Mouse (Mus musculus) layer of hippocampus, adult 18-20 months (tissue): ENCODE measurements around the gene Cd47. TPM values are rescaled to one million over a fixed set of nuclear protein-coding genes. Genes with fewer than 3 reads are reported as not detected.

Source experiments
- DNase-seq, 2 experiments: peaks; one replicate each; pipeline ENCODE4 v3.0.0; 2022; ENCODE audit warnings: low spot score in 2 of 2
- total RNA-seq, 2 experiments: library from RNA; stranded (reverse); gene quantifications; 2 replicates each; pipeline ENCODE4 v1.2.3; 2021

The Cd47 gene
- total RNA-seq, 2 experiments from 2014 or later = 218 to 219 TPM

DNA sequence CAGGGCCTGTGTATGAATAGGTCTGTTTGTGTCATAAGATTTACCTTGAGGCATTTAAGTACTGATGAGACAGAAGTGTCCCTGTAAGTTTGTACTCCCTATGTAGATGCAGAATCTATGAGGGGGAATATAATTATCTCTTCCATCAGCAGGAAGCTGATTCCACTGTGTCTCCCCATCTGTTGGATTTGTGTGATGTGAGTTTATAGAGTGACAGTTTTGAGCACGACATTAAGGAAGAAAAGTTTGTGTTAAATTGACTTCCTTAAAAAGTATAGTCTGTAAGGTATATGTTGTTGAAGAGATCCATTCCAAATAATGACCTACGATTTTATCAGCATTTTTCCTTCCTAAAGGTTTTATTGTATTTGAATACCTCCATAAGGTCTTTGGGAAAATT lies 106.6 kb downstream of the Cd47 start:
- no peak for DNase-seq

DNA sequence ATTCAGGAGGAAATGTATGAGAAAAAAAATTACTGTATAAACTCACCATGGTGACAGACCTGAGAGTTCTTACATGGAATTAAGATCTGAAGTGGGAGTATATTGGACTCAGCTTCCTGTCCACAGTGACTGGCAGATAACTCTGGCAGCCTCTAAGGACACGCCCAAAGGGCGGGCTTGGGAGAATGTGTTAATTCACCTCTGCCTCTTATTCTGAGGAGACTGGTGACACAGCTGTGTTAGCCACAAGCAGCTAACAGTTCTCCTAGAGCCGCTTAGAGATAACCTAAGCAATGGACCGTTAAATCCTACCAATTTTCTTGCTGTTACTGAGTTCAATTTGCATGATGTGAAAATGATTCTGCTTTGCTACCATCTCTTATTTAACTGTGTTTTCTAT lies 107.0 kb downstream of the Cd47 start:
- DNase-seq = no peak

DNA sequence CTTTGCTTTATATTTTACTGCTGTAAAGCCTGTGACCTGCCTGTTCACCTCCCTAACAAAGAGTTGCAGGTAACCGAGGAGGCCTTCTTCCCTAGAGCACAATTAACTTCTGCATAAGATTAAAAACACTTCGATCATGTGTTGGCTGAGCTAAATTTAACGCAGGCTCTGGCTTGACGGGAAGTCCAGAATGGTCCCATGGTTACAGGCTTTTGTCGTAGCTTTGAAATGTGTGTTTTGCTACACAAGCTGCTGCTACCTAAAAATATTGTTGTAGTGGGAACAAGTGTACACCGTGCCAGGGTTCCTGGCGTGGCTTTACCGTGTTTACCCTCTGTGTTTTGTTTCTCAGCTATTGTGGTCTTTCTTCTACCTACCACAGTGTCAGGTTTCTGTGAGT lies 109.2 kb downstream of the Cd47 start:
- peak in 1 of 2 experiments; percentile 70 for DNase-seq

DNA sequence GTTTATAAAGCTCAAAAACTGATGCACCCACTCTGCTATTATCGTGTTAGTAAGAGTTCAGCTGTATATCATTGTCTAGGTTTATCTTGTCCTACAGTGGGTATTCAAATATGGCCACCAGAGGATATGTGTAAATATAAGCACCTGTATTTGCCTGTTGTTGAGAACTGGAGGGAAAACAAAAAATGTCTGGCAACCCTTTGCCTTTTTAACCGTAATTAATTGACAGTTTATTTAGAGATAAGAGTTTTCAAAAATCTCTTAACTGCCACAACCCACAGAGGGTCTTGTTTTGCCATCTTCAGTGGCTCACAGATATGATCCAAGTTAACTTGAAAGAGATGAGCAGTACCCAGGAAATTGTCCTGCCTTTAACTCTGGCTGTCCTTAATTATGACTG lies 113.8 kb downstream of the Cd47 start:
- no peak for DNase-seq

DNA sequence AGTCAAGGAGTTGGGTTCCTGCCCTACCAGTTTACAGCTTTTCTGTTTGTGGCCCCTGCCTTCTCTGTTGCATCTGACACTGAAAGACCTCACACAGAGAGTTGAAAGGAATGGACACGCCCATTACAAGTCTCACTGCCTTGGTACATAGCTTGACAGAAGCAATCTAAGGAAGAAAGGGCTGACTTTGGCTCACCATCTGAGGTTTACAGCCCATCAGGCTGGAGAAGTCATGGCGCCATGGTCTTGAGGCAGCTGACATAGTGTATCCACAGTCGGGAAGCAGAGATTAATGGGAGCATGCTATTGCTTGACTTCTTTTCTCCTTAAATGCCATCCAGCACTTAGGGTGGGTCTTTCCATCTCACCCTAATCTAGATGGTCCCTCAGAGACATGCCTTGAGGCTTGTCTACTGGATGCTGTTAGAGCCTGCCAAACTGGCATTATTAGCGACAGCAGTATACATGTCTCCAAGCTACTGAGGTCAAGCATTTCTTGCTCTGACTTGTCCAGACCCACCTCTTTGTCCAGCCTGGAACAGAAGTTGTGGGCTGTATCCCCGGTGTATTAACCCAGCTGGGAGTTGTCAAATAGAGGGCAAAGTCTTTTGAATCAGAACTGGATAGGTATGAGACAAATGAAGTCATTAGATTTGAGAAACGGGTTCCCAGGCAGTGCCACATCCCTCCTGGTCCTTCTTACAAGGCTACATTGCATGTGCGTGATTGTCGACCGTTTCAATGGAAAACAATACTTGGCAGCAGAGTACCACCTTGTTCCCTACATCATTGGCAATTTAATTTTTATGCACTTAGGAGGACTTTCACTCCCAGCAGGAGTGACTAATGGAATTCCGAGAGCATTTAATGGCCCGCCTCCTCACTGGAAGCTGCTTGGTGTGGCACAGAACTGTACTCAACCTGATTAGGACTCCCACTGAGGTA lies 115.5 kb downstream of the Cd47 start:
- DNase-seq = no peak

DNA sequence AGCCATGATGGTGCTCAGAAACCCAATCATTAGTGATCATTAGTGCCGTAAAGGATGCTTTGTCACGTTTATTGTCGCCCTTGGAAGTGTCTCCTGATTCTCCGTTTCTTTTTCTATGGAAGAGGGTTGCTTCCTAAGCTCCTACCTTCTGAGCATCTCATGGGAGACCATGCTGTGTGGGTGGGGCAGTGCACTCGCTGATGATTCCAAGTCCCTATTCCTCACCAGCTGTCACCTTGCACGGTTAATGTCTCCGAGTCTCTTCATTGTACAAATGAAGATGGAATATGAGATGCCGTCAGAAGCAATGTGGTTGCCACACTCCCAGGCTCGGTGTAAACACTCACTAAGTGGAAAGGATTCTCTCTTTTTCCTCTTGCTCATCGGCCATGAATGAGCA lies 119.9 kb downstream of the Cd47 start:
- no peak for DNase-seq

DNA sequence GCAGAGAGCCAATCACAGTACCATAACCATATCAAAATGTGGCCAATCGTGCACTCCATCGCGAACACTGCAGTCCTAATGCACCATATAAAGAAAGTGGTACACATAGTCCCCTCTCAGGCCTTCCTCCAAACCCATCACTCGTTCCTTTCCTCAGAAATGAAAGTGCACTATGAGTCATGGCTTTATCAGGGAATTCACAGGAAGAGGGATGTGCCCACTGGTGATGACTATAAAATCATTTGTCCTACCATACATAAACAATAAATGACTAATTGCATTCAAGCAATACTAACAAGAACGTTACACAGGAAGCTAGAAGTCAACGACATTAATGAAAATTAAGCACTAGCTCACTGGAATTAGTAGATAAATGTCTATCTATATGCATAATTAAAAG lies 121.3 kb downstream of the Cd47 start:
- DNase-seq = no peak

DNA sequence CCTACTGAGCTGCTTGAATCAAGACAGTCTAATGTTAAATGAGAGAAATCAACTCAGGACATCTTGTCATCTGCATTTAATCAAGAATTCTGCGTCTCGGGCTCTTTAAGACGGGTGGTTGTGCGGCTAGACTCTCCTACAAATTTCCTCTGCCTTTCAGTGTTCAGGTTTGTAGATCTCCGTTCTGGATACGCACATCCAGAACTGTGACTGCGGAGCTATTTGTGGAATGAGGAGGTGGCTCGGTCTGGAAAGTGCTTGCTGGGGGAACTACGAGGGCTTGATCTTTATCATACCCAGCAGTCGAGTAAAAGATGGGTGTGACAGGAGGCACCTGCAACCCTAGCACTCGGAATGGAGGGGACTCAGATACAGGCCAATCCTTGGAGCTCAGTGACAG lies 121.8 kb downstream of the Cd47 start:
- no peak for DNase-seq

DNA sequence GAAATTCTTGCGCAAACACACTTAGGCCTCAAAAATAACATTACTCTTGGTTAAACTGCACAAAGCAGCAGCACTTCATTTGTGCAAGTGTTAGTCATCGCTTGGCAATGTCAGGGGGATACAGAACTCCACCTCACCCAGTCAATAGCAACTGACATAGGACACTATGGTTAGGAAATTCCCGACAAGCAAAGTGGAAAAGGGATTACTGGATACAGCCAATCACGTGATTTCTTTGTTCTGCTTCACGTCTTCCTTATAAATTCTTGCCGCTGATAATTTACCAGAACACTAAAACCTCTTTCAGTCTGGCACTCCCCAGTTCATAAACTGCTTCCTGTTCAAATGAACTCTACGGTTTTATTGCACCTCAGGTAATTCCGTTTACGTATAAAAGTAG lies 123.4 kb downstream of the Cd47 start:
- no peak for DNase-seq

DNA sequence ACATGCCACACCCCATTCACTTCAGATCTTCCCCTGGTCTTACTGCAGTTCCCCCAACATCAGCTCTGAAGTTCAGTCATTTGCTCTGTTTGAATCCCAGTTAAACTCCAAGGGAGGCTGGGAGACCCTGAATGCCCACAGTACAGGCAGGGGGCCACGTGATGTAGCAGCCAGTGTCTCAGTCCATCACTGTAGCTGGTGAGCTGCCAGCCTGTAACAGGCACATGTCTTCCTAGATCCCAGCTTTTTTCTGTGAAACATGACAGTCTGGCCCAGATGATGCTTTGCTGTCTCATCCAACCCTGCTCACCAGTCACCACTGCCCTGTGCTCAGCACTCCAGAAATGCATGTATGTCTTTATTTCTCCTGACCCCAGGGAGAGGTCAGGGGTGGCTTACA lies 124.6 kb downstream of the Cd47 start:
- no peak for DNase-seq

DNA sequence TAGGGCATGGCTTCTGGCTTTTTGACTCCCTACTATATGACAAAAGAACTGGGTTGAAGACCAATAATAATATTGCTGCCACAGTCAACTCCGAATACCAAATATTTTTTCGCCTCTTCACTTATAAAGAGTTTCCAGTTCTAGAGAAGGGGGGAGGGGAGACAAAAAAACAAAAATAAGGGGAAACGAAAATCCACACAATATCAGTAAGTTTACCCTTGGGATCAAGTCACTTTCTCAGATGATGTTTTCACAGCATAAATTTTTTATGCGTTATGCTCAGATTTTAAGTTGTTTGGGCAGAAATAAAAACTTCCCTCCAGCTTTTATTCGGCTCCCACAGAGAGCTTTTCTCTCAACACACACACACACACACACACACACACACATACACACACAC lies 132.9 kb downstream of the Cd47 start:
- DNase-seq = no peak

DNA sequence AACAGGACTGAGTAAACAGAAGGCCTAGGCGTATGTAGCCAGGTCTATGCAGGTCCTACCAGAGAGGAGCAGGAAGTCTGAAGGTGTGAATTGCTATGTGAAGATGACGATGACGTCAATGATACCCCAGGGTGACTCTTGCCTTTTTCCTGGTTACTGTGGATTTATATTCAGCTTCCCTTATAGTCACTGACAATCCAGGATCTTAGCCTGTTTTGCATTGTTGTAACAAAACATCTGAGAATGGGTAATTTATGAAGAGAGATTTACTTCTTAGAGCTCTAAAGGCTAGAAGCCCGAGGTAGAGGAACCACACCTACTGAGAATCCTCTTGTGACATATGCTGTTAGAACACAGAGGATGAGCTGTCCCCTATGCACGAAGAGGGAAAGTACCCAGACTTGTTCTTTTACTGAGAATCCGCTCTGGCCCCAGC lies 135.7 kb downstream of the Cd47 start:
- DNase-seq = no peak

DNA sequence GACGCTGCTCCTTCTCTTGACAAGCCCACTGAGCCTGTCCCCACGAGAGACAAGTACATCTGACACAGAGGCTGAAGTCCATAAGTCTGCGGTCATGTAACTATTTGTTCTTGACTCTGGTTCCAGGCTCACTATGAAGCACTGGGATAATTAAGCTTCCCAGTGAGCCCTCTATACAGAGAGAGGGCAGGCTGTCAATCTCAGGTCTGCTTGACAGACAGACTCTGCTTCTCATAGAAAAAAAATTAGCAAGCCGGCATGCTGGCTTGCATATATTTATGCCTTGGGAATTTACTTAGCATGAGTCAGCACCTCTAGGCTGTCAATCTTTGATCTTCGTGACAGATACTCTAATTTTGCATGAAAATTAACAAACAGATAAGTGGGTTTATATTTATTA lies 136.5 kb downstream of the Cd47 start:
- no peak for DNase-seq

DNA sequence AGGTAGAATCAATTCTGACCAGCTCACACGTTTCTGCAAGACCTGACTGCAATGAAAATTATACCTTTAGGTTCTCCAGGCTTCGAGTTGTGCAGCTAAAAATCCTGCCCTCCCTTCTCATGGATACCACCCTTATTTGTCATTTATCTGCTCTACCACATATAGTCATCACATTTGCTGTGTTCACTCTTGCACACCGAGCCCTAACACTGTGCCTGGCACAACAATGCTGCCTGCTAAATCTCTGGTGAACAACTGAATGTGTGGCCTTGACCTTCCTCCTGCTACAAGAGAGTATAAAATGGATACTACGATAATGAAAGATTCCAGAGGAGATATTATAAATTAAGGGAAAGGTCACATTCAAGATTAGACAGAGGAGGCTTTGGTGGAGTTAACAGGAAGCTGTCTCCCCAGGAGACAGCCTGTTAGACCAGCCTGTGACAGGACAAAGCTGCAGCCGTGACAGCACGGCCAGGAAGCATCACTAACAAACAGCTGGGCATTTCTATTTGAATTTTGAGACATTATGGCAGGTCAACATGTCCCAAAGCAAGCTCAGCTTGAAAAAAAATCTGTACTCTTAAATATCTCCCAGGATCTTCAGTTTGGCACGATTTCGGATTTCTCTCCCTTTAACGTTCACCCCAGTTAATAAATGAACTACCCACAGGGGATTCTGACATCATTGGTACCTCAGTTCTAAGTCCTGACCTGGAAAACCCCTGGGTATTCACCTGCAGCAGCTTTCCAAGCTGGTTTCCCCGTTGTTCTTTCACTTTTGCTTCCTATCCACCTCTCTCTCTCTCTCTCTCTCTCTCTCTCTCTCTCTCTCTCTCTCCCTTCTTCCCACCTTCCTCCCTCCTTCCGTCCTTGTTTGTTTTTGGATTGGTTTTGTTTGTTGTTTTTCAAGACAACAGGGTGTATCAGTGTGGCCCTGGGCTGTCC lies 137.2 kb downstream of the Cd47 start:
- no peak for DNase-seq

DNA sequence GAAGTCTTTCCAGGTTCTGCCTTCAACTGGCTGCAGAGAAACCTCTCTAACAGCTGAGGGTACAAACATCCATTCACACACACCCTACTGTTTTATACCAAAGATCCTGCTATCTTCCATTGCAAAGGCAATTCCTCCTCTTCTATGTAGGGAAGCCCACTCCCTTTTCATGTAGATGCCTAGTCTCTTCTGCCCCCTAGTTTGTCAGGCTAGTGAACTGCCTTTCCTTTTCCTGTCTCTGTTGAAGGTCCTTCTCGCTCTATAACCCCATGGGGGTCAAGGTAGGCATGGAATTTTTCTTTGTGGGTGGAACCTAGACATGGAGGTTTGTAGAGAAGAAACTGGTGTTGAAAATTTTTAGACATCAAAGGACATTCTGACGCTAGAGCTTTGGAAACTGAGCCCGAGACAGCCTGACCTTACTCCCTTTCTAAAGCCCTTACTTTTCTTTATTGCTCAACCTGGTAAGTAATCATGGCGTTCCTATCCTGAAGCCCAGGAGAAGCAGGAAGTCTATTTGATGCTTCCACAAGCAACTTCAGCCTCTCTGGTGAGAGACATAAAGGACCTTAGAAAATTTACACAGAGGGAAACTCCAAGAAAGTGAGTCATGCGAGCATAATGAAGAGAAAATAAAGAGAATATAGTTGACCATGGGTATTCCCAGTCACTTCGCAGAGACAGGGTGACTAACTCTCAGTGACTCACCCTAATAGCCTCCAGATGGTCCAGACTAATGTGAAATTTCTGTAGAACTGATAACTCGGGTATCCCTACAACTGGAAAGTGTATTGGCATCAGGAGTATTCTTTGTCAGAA lies 138.4 kb downstream of the Cd47 start:
- DNase-seq = no peak

DNA sequence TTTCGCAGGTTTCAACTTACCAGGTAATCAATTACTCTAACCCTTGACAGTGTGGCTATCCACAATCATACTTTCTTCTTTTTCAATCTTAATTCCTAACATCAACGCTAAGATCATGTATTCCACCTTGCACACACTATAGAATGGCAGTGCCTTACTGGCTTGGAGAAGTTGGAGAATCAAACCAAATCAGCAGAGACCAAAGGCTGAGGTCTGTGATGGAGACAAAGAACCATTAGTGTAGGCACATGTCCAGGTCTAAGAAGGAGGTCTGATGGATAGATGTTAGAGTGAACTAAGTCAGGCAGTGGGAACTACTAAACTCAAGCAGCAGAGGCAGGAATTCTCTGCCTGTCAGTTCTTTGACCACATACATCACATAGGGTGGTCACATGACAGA lies 139.0 kb downstream of the Cd47 start:
- DNase-seq = no peak

DNA sequence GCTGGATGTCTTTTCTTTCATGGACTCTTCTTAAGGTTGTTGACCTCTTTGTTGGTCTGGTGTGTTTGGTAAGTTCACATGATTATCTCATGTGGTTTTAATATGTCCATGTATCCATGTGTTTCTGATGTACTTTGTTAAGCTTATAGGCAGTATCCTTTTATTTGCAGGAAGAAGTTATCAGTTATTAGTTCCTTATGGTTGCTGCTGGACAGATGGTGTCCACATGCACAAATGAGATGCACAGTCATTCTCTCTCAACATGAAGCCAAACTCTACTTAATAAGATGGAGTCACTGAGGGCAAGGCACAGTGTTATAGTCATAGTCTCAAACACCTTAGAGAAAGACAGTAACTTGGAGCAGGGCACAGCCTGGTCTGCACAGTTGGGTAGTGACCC lies 140.1 kb downstream of the Cd47 start:
- DNase-seq = no peak

DNA sequence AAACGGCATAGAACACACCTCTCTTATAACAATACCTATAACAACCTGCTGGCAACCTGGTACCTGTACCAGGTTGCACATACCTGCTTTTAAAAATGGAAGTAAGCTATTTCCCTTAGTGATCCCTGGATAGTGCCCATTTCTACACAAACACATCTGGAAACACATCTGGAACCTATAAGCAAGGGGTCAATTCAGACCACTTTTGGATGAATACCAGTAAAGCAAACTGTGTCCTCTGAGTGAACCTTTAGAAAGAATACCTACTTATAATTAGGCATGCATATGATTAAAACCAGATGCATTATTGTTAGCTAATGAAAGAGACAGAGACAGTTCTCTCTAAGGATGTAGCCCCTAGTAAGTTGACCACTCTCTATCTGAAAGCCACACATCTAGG lies 140.7 kb downstream of the Cd47 start:
- DNase-seq = no peak

DNA sequence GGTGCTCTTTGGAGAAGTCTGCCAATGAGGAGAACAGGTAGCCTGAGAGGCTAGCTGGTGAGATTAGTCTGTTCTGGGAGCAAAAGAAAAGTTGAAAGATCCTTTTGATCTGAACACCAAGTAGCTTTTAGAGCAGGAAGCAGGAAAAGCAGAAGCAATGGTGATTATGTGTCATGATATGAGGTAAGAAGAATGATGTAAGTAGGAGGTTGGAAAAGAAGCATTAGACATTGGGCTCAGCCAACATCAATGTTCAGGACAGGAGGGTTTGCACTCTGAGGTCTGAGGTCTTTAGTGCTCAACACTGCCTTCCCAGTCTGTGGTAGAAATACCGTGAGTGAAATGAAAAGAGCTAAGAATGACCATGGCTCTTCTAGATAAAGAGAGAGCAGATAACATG lies 143.4 kb downstream of the Cd47 start:
- DNase-seq = no peak

DNA sequence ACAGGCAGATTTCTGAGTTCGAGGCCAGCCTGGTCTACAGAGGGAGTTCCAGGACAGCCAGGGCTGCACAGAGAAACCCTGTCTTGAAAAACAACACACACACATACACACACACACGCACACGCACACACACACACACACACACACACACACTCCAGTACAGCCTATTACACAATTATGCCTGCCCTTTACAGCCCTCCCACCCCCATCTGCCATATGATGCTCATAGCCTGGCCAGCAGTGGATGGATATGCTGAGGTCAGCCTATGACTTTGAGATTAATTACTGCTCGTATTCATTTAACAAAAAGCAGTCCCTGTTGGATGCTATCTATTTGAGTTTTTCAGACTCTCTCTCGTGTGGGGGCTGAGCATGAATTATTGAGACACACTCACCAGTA lies 144.8 kb downstream of the Cd47 start:
- no peak for DNase-seq

DNA sequence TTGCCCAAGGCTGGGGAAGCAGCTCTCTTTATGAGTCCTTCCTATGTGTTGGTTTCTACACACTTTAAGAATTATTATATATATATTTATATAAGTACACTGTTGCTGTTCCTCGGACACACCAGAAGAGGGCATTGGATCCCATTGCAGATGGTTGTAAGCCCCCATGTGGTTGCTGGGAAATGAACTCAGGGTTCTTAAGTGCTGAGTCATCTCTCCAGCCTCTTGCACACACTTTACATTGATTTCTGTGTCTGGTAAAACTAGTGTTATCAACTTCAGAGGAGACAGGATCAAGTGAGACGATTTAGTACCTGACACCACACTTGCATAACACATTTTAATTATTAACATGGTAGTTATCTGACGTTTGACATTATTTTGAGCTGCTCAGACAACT lies 146.7 kb downstream of the Cd47 start:
- DNase-seq = no peak
